Mouse (Mus musculus): ENCODE results near the gene Chd6.

Gene Chd6

DNA sequence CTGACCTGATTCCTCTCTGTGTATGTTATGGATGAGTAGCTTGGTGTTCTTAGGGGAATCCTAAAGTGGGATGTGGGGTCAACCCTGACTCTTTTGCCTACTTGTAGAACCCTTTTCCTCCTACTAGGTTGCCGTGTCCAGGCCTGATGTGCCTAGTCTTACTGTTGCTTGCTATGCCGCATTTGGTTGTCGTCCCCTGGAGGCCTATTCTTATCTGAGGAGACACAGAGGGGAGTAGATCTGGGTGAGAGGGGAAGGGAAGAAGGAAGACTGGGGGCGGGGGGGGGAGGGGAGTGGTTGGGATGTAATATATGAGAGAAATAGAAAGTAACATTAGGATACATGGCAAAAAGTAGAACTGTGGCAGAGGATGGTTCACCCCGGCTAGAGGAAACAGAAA is 33.3 kb downstream of the Chd6 start:
- no peak for DNase-seq (ENCODE audit: low spot score in 2 of 2)

GRCm38 (mm10) chr2:161066097-161066759 is 42.6 kb downstream of the Chd6 start:
- DNase-seq (ENCODE audit: low spot score in 2 of 2), result no peak

DNA sequence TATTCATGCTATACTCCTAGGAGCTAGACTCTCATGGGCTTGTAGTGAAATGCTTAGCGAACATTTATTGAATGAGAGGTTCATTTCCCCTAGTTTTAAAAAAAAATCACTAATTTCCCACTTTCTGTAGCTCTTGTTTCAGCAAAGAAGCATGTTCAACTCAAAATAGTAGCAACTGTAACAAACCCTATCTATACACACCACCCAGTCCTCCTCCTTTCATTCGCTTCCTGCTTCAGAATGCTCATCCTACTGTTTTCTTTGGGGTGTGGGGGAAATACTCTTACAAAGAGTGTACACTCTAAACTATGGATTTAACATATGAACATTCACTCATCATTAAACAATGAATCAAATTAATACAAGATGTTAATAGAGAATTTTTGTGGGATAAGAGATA is 43.3 kb downstream of the Chd6 start:
- no peak for DNase-seq (ENCODE audit: low spot score in 2 of 2)

GRCm38 (mm10) chr2:161064836-161065235 is 44.0 kb downstream of the Chd6 start:
- no peak for DNase-seq (ENCODE audit: low spot score in 2 of 2)

DNA sequence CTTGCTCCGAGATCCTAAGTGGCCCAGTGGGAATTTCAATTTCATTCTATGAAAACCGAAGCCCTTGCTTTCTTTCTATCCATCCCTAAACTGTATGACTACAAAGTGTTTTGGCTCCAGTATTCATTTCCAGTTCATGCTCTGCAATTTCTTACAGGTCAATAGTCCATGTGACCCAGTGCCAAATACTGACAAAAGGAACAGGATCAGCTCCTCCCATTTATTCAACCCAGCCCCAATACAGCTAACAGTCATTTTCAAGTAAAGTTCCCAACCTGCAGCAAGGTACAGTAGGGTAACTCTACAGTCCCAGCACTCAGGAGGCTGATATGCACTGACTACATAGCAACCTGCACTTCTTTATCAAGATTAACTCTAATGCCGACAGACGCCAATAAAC is 50.0 kb downstream of the Chd6 start:
- no peak for DNase-seq (ENCODE audit: low spot score in 2 of 2)

- DNase-seq (ENCODE audit: low spot score in 2 of 2), result no peak
Measured at GRCm38 (mm10) chr2:161053765-161054164, 55.1 kb downstream of the Chd6 start.

DNA sequence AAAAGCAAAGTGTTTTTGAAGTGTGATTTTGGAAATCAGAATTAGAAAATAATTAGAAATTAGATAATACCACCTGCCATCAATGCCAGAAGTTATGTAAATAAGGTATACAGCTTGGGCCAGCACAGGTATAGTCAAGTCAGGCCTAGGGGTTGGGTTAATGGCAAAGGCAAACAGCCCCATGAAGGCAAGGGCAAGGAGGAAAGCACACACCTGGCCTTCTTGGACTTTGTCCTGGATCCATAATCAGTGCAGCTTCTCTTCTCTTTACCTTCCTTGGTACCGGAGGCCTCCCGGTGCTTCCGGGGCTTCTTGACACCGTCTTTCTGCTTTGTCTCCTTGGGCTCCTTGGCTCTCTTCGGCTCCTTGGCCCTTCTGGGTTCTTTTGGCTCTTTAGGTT is 56.7 kb downstream of the Chd6 start:
- no peak for DNase-seq (ENCODE audit: low spot score in 2 of 2)

- no peak for DNase-seq (ENCODE audit: low spot score in 2 of 2)
Measured at GRCm38 (mm10) chr2:161049426-161049825, 59.4 kb downstream of the Chd6 start.

GRCm38 (mm10) chr2:161044492-161045201 is 64.2 kb downstream of the Chd6 start:
- no peak for DNase-seq (ENCODE audit: low spot score in 2 of 2)

DNA sequence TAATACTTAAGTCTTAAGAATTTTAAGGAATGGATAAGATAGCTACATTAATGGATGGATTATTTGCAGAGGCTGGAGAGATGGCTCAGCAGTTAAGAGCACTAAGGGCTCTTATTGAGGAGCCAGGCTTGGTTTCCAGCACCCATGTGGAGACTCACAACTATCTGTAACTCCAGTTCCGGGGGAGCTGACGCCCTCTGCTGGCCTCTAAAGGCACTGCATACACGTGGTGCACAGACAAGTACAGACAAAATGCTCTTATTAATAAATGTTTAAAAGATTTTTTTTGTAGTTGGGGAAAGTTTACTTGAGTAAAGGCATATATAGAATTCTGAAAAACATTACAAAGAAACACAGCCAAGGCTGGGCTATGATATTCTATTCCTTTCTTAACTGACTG is 66.0 kb downstream of the Chd6 start:
- DNase-seq (ENCODE audit: low spot score in 2 of 2), result no peak

DNA sequence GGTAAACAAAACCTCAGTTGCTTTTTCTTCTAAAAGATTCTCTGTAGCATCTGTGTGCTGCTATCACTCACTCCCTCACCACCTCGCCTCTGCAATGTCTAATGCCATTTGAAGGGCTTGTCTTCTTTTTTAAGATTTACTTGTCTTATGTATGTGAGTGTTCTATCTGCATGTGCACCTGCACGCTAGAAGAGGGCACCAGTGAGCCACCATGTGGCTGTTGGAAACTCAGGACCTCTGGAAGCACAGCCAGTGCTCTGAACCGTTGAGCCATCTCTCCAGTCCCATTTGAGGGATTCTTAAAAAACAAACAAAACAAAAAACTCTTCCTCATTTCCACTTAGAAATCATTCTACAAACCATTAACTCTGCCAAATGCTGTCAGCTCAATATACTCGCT is 68.1 kb downstream of the Chd6 start:
- DNase-seq (ENCODE audit: low spot score in 2 of 2), result no peak

GRCm38 (mm10) chr2:161037766-161038165 is 71.1 kb downstream of the Chd6 start:
- no peak for DNase-seq (ENCODE audit: low spot score in 2 of 2)

DNA sequence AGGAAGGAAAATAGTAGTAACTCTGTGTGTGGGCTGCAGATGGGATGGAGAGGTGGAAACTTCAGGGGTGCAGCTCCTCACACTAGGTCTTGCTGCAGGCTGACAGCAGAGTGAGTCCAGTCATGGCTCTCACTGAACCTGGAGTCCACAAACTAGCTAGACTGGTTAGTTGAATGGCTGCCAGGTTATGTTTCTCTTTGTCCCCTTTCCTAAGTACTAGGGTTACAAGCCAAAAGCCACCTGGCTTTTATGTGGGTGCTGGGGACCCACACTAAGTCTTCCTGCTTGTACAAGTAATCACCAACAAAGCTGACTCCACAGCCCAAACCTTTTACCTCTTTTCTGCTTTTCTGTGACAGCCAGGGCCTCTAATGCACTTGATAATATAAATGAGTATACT is 75.7 kb downstream of the Chd6 start:
- no peak for DNase-seq (ENCODE audit: low spot score in 2 of 2)

DNA sequence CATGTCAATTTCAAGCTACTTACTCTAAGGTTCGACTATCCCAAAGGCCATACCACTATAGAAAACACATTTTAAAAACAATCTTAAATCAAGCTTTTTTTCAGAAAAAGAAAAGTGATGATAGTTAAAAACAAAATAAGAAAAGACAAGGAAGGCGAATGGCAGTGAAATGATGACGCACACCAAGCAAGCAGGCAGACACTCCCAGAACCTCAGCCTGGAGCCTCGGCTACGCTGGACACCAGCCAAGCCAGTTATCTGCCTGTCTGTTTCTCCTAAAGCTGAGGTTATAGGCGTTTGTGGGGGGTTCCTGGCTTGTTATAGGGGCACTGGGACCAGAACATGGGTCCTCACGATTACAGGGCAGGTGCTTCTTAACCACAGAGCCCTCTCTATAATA is 76.5 kb downstream of the Chd6 start:
- DNase-seq (ENCODE audit: low spot score in 2 of 2), result no peak

DNA sequence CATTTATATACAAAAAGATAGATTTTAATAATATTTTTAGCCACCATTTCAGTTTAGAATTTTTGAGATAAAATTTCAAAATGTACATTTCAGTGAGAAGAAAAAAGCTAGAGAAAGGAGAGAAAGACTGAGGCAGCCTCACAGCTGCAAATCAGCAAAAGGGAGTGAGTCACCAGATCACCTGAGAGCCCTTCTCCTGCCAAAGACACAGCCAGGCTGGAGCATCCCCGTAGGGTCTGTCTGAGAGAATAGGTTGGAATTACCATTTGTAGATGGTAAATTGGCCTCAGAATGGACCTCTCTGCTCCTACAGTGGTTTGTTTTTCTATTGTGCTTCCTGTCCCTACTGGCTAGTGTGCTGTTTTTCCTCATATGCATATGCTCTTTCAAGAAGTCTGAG is 84.3 kb downstream of the Chd6 start:
- DNase-seq (ENCODE audit: low spot score in 2 of 2), result no peak

GRCm38 (mm10) chr2:161017913-161018312 is 91.0 kb downstream of the Chd6 start:
- DNase-seq (ENCODE audit: low spot score in 2 of 2), result no peak

DNA sequence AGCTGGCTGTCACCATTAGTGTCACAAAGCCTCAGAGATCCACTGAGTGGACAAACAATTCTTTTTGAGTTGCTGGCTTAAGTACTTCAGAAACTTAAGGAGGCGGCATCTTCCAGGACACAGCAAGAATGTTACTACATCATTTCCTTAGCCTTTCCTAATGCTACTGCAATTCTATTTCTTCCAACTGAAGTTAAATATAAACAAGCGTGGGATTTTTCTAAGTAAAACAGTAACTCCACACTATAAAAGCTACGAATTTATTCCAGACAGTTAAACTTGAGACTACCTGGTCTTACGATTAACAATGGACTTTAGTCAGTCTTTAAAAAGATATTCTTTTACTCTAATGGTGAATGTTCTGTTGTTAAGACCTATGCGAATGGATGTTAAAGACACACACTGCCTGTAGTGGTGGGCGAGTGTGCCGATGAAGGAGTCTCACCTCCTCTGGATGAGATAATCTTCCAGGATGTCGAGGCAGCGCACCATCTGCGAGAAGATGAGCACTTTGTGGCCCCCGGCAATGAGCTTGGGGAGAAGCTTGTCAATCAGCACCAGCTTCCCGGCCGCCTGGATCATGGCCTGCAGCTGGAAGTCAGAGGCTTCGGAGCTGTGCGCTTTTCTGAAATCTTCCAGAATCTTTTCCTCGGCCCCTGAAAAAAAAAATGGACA is 96.2 kb downstream of the Chd6 start:
- no peak for DNase-seq (ENCODE audit: low spot score in 2 of 2)

DNA sequence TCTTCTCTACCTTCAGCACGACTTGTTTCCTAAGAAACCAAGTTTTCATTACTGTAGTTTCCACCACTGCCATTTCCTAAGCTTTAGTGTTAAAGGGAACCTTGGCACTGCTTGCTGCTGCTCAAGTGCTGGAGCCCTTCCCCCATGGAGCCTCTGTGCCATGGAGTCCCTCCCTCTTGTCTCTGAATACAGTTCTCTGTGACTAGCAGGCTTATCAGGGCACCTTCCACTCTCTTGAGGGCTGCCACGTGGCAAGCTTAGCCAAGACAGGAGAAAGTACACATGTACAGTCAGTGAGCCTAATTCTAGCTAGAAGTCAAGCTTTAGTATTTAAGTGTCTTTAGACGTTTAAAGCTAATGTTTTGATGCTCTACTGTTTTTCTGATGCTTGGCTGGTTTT is 104.5 kb downstream of the Chd6 start:
- DNase-seq (ENCODE audit: low spot score in 2 of 2), result no peak

GRCm38 (mm10) chr2:160996987-160997763 is 111.7 kb downstream of the Chd6 start:
- DNase-seq (ENCODE audit: low spot score in 2 of 2), result no peak

DNA sequence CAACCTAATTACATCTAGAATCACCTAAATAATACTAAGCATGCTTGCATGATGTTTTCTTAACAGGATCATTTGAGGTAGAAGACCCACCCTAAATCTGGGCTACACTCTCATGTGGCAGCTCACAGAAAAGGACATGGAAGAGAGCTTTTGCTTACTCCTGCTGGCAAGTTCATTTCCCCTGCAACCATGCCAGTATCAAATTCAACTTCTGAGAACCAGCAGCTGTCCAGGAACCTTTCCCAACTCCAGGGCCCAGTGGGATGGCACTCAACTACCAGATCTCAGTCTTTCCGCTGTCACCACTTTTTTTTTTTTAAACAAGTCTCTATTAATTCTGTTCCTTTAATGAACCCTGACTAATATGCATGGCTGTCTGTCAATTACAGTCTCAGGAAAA is 114.7 kb downstream of the Chd6 start:
- DNase-seq (ENCODE audit: low spot score in 2 of 2), result no peak

DNA sequence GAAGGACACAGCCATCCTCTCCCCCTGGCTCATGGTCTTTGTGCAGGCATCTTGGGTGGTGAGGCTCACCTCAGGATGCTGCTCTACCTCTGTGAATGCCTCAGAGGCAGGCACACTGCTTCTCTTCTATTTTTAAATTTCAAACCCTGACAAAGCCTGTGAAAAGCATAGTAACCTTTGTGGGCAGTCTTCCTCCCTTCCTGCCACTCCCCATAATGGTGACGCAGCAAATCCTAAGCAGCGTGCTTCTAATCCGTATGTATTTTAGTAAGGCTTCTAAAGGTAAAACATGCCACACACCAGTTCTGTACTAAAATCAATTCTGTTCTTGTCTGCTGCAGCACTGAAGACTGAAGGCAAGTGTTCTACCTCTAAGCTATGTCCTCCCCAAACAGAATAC is 116.4 kb downstream of the Chd6 start:
- DNase-seq (ENCODE audit: low spot score in 2 of 2), result no peak

DNA sequence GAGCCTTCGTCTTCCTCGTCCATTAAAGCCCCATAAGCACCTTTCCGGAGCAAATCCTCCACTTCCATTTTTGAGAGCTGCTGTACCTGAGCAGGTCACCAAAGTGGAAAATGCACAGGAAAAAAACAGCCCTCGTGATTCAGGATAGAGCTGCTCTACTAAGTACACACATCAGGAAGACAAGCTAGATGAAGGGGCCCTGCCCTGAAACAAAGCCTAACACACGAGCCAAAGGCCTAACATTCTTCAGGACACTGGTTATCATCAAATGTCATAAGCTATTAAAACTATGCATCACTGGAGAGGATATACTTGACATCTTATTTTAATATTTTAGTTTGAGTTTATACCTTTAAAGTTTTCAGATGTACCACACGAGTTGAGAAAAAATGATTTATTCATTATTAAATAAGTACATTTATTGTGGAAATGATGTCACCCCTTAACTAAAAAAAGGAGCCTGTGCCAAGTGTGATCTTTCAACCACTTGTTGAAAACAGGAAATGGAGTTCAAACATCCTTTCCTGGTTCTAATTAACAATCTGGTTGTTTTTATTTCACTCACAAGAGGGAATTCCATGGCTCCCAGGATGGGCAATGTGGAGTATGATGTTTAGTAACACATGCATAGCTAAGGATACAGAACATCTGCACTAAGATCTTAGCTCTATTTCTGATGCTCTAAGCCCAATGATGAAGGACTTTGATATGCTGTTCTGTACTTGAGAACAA is 118.4 kb downstream of the Chd6 start:
- DNase-seq (ENCODE audit: low spot score in 2 of 2), result no peak

Data from cerebellum, postnatal 4 days (tissue).